Mouse (Mus musculus) brain, adult 2 months (tissue): ENCODE data around the gene Grtp1.

Experiments
- DNase-seq: peaks from one replicate; pipeline ENCODE4 v3.0.0; 2011; ENCODE audit warnings: low read depth, low spot score

The Grtp1 gene

DNA sequence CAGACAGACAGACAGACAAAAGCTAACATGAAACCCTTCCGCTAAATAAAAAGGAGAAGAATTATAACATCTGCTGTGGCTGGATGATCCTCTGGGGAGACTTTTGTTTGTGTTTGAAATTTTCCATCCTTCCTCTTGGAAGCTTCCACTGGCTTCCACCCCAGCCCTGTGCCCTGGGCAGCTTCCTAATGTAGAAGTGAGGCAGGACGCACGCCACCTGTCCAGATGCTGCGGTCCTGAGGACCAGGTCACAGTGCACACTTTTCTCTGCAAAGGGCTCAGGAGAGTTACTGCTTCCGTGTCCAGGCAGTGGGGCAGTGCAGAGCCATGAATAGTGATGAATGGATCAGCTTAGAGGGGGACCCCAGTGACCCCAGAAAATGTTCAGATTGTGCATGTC lies 4.9 kb upstream of the Grtp1 start:
- no peak for DNase-seq

DNA sequence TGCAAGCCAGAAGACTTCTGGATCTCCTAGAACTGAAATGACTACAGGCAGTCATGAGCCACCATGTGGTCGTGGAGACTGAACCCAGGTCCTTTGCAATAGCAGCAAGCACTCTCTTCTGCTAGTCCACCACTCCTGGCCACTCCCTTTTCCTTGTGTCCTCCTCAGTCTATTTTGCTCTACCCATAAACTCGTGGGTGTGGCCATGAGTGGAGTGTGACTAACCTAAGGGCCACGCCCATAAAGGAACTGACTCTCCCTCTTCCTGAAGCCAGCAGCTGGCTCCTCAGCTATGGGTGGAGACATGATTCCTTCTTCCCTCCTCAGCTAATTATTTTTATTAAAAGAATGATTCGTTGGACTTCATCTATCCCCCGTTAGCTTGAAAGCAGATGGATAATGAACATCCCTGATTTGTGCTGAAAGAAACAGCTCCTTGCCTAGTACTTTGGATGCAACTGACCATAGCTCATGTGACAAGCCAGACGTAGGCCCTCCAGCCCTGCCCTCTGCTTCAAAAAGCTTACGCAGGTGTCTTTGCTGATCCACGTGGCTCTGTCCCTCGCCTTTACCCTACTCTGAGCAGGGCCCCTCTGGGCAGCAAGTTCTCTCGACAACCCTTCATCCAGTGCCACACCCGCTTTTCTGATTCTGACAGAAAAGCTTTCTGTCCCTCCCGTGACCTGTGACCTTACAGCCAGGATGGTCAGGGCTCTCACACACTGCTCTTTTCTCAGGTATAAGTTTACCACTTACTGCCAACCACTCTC lies 4.1 kb upstream of the Grtp1 start:
- no peak for DNase-seq

DNA sequence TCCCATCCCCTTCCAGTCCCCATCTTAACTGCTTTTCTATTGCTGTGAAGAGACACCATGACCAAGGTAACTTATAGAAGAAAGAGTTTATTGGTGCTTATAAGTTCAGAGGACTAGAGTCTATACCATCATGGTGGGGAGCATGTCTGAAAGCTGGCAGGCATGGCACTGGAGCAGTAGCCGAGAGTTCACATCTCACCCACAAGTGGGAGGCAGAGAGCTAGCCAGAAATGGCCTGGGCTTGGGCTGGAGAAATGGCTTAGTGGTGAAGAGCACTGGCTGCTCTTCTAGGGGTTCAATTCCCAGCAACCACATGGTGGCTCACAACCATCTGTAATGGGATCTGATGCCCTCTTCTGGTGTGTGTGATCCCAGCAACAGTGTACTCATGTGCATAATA lies 3.1 kb upstream of the Grtp1 start:
- no peak for DNase-seq

DNA sequence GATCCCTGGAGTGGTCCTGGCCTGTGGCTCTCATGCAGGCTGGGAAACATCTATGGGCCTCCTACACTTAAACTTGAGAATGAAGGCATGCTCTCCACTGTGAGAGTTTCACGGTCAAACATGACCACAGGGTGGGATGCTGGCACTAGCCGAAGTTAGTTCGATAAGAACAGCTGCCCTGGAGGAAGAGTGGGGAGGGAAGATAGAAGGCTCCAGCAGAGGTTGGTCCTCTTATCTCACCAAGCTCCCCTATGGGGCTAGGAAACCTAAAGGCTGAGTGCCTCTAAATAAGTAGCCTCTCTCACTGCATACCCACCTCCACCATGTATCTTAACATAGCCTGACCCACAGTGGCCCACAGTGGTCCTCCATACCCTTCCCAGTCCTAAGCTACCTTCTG lies 2.4 kb upstream of the Grtp1 start:
- DNase-seq: no peak

DNA sequence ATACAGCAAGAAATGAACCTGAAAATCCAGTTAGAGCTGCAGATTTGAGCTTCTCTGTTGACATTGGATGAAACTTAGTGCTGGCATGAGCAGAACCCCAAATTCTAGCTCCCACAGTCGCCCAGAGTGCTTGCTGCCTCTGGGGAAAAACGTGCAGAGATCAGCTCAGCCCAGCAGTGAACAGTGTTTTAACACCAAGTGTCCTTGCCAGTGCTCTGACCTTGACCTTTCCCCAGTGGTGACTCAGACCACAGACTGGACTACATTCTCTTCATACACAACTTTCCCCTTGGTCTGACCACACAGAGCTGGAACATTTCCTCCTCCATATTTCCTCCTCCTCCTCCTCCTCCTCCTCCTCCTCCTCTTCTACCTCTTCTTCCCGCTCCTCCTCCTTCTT lies 1.6 kb upstream of the Grtp1 start:
- DNase-seq: no peak

DNA sequence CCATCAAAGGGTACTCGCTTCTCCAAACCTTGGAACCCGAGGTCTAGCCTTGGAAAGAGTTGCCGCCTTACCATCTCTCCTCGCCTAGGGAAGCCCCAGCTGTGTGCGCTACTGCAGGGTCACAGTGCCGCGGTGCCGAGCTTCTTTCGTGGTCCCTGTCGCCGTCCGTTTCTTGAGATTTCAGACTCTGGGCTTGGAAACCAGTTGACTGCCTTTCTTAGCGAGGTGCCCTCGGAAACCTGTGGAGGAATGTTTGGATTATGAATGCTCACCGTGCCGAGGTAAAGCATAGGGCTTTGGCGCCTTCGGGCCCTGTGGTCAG lies 554 bp upstream of the Grtp1 start:
- DNase-seq: no peak

DNA sequence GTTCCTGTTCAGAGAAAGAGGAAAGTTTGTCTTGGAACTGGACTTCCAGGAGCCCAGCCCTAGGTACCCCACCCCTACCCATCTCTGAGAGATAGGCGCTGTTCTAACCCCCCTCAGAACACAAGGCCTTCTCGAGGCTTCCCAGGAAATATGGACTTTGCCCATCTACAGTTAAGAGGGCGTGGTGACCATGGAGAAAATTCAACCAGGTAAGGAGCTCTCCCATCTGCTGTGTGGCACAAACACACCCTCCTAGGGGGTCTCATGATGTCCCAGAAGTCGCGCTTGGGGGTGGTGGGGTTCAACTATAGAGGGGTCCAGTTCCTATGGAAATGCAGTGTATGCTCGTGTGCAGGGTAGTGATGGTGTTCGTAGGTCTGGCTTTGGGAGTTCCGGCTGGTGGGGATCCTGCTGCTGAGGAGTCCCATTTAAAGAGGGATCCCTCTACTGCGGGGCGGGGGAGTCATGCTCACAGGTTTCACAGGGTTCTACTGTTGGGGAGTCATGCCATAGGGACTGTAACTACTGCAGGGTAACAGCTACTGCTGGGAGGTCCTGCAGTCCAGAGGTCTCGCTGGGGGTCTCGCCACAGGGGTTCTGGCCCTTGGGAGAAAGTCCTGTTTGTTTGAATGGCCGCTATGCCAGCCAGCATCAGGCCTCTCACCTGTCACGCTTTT lies 897 bp downstream of the Grtp1 start:
- DNase-seq: no peak

DNA sequence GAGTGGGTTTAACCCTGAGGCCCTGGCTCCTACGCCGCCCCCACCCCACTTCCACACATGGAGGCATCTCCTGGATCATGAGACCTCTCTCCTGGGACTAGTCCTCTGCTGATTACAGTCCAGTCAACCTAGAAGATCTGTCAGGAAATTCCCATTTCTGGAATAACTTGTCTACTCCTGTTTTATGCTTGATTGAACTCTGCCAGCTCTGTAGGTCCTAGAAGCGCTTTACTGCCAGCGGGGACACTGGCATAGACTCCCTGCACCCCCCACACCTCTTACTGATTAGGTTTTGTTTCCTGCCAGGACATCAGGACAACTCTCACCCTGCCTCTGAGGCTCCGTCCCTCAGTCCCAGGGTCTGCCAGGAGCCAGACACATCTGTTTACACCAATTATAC lies 2.9 kb downstream of the Grtp1 start:
- DNase-seq: no peak

DNA sequence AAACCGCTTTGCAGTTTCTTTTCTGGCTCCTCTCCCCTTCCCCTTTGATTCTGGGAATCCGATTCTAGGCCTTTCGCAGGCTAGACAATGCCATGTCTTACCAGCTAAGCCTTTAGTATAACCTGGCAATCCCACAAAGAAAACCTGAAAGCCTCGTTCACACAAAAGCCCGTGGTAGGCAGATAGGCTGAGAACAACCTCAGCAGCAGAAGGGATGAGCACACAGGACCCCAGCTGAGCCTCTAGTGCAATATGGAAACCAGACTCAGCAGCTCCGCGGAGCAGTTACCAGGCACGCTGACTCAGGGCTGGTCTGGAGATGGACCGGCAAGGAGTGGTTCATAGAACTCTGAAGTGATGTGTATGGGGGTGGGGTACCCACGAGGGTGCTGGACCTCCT lies 5.6 kb downstream of the Grtp1 start:
- DNase-seq: no peak

DNA sequence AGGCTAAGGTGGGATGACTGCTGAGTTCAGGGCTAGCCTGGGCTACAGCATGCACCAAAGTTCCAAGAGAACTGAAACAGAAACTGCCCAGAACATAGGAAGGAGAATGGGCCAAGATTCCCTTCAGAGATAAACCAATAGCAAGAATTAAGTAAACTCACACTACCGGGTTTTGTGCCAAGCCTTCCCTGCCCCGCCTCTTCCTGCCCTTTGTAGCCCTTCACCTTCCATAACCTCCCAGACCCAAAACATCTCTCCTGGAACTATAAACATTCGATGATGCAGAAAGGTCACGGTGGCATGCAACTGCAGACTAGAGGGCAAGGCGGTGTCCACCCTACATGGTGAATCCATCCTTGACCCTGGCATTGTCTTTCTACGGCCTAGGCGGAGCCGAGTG lies 10.2 kb downstream of the Grtp1 start:
- DNase-seq: no peak

DNA sequence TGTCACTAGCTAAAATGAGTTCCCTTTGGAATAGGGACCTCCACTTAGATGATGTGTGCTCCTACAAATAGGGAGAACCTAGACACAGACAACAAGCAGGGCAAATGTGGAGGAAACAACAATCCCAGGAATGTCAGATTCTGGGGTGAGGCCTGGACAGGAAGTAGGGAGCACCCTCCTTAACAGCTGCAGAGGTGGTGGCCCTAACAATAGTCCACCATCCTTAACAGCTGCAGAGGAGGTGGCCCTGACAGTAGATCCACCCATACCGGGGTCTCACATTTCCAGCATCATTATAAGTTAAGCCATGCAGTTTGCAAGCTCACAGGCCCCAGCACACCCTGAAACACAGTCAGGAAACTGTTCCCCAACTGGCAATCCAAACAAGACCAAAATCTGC lies 11.6 kb downstream of the Grtp1 start:
- DNase-seq: no peak

DNA sequence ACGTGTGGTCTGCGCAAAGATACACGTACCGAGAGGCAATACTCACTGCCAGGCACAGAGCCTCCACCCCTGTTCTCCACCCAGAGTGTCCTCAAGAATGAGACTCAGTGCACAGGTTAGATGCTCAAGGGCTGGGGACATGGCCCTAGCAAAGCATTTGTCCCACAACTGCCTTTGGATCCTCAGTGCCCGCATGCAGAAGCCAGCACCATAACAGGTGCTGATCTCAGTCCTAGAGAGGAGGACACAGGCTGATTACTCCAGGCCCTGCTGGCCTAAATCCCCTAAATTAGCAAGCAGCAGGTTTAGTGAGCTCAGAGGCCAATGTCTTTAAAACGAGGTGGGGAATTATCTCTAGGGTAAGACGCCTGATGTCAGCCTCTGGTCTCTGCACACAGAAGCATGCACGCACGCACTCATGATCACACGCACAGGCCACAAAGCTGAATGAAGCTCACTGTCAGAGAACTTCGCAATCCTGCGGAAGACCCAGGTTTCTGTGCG lies 12.3 kb downstream of the Grtp1 start:
- no peak for DNase-seq

DNA sequence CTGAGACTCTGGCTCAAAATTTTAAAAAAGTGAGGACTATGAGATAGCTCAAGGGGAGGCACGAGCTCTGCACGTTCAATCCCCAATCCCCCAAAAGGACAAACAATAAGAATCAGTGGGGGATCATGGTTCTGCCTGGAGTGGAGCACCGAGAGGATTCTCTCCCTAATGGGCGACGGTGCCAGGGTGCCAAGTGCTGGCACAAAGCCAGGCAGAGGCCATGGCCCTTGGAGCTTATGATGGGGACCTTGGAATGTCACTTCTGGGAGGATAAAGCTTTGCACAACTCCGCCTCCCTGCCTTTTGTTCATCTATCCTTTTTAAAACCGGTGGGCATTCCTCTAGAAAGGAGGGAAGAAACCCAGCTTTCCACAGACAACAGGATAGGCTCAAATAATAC lies 12.8 kb downstream of the Grtp1 start:
- no peak for DNase-seq

DNA sequence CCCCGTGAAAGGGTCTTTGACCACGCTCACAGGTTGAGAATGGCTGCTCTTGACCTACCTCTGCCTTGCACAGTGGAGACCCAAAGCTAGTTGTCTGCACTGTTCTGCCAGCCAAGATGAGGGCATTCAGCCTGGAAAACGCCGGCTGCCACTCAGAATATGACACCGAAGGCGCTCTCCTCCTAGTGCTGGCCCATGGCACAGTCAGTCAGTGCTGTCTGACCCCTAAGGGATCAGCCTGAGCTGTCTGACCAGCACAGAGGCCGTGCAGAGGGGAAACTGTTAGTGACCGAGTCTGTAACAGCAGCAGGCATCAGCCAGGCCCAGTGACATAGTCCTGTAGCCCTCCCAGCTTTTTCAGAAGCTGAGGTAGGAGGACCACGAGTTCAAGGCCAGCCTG lies 13.2 kb downstream of the Grtp1 start:
- no peak for DNase-seq

DNA sequence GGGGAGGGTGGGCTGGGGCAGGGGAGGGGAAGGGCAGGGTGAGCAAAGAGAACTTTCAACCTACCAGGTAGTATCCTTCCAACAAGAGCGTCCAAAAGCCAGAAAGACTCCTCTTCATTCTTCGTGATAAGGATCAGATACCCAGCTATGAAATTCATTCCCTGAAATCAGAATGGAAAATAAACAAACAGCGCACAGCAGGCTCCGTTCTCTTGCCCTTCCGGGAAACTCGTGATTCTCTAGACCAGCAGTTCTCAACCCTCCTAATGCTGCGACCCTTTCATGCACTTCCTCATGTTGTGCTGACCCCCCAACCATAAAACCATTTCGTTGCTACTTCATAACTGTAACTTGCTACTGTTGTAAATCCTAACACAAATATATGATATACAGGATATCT lies 13.6 kb downstream of the Grtp1 start:
- DNase-seq: no peak

DNA sequence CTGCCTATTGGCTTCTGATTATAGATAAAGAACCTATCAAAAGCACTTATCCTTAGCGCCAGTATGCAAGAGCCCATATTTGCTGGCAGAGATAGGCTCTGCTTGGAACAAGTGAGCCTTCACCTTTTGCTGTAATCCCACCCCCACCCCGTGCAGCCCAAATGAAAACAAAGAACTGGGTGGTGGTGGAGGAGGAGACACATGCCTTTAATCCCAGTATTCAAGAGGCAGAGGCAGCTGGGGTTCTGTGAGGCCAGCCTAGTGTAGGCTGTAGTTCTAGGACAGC lies 18.8 kb downstream of the Grtp1 start:
- no peak for DNase-seq

DNA sequence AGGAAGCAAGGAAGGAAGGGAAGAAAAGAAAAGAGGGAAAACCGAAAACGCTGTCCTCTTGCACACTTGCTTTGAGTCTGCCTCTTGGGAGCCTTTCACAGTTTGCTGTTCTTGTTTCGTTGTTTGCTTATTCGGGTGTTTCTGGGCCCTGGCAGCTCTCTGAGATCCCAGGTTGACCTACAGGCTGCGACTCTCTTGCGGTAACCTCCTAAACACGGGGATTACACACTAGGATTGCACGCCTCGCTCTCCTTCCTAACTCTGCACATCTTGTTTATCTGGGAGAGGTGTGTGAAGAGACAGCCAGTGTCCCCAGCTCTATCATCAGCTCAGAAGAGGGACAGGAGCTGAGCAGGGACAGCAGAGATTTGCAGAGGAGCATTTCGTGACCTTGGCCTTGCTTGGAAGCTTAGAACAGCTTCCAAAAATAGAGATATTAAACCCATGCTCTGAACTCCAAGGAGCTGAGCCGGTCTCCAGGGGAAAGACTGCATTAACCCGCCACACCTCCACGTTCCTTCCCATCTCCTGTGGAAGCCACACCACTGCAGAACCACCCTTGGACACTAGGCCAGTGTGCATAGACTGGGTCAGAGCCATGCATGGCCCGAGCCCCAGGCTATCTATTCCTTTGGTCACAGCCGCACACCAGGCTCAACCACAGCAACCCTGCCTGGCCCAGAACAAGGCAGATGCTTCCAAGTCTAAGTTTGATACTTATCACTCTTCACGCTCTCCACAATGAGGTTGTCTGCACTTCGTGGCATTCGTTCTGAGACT lies 19.3 kb downstream of the Grtp1 start:
- DNase-seq: no peak

DNA sequence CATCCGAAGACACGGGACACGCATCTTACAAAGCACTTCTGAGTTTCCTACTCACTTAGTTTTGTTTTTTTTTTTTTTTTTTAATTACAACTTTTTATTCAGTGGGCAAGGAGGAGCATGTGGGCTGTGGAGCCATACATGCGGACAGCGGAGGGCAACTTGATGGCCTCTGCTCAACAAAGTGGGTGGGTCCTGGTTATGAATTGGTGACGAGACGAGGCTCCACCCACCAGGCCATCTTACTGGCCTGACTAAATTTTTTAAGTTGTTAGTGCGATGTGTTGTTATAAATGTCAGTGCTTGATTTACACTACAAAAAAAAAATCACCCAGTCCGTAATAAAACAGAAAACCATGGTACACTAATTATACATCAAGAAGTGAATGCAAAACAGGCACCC lies 20.0 kb downstream of the Grtp1 start:
- no peak for DNase-seq

DNA sequence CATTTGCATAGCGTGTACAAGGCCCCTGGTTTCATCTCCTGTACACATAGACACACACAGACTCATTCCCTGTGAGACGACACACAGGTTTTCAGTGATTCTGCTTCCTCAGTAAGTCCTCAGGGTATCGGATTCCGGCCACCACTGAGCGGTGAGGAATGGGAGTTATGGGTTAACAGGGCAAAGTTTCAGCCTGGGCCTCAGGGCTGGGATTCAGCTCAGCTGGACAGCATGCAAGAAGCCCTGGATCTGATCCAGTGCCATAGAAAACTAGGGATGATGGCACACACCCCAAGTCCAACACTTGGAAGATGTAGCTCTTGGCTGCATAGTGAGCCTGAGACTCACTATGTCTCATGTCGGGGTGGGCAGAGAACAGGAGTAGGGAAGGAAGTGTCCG lies 20.5 kb downstream of the Grtp1 start:
- no peak for DNase-seq

DNA sequence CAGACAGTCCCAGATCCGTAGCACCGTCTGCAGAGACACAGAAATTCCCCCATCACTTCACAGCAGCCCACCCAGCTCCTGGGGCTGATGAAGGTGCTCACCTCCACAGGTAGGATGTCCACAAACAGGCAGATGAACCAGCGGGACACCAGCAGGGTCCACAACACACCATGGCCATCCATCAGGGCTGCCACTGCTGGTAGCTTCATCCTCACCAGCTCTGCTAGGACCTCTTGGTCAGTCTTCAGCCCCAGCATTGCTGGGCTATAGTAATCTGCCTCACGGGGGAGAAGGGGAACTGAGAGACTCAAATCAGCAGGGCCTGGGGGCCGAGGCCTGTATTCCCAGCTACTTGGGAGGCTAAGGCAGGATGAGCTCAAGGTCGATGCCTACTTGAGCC lies 20.9 kb downstream of the Grtp1 start:
- no peak for DNase-seq

DNA sequence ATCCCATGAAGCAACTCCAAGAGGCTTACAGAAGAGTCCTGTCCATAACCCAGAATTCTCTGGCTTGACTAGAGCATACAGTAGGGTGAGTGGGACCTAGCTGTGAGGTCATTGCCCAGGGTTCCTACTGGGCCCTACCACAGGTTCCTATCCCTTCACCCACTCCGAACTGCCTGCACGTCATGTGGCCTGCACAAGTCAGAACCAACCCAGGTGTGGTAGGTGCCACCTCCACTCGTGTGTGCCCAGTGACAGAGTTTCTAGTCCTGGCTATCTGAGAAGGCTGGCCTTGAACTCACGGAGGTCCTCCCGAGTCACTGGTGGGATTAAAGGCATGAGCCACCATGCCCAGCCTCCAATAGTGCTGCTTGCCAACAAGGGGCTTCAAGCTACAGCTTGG lies 22.3 kb downstream of the Grtp1 start:
- DNase-seq: no peak

DNA sequence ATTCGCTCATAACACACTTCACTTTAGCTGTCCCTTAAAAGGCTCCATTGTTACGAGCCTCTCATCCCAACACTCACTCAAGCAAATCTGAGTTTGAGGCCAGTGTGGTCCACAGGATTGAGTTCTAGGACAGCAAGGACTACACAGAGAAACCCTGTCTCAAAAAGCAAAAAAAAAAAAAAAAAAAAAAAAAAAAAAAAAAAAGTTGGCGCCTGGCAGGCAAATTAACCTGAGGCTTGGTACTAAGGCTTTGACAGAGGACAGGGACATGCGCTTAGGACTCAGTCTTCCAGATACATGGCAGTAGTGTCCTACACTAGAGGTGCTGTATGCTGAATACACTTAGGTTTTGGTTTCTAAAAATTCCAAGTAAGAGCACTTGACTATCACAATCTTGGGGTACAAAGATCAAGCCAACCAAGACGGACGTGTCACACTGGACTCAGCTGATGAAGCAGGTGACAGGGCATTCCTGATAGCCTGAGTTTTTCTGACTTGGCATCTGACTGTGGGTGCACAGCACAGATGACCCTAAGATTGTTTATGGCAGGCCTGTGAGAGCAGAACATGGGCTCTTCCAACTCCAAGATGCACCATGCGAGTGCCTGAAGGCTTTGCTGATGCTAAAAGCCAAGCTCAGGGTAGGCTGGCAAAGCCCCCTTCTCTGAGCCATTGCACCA lies 23.1 kb downstream of the Grtp1 start:
- DNase-seq: no peak

DNA sequence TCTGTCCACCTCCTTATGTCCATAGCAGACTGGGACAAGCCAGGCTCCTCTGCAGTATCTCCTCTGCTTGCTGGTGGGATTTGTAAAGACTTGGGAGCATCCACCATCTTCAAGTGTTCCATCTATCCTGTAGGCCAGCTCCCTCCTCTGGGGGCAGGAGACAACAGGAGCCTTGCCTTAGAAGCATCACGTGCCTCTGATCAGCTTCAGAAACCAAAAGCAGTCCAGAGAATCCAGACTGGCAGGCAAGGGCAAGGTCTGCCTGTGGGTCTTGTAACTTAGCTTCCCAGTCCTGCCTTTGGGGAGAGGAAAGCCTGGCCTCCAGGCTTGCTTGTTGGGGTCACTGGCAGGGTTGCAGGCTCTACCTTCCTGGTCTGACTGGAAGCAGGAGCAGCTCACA lies 24.8 kb downstream of the Grtp1 start:
- DNase-seq: no peak
